Comparison of ENCODE assay signal across 9 mouse cellular contexts in the genomic region with DNA sequence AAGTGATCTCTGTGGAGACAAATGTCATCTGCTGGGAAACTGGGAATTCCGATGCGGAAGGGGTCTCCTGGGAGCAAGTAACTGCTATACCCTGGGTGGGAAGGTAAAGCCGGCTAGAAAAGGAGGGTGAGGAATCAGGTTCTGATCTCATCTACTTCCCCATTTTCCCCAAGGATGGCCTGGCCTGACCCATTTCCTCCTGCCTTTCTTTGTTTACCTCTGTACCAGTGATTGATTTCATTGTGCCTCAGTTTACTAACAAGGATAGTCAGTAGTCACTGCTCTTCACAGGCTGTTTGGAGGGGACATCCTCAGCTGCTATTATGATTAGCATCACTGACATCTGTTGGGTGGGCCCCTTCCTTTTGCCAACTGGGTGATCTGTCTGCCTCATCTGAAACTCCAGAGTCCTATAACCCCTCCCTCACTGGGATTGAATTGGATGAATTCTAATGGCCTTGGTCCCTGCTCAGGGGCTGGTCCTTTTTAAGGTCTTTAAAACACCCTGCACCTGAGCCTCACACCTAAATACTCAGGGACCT. TPM values are rescaled to one million over a fixed set of nuclear protein-coding genes. Genes with fewer than 3 reads are reported as not detected.
DNase-seq lines count a peak whose midpoint lies in the region; ATAC-seq and TF ChIP-seq lines count a peak whose summit lies in the region.
"Had no signal": no experiment of that assay in that cellular context is flagged by ENCODE, and none has a peak within 500 bp of the region (broad histone marks: within the 10 kb centered on the region; RNA-seq: fewer than 3 reads in every experiment).

No protein-coding gene starts in this region.

- peak overlapping the region; percentile 100 for H3K4me2 ChIP-seq in hindbrain, embryonic 15.5 days
- peak overlapping the region; percentile 94 for H3K4me2 ChIP-seq in lung, embryonic 16.5 days (ENCODE audit: low read depth, low read length)

- H3K4me3 ChIP-seq in bone marrow, adult 2 months (replicated peaks; ENCODE audit: control insufficient read depth, low read depth, low read length), result peak overlapping the region; percentile 12
- no peak overlapping the region for H3K4me3 ChIP-seq in hindbrain, embryonic 15.5 days
- H3K4me3 ChIP-seq in lung, embryonic 16.5 days (ENCODE audit: low read length), result peak overlapping the region; percentile 71

- H3K9ac ChIP-seq in hindbrain, embryonic 15.5 days, result no peak overlapping the region
- peak overlapping the region; percentile 90 for H3K9ac ChIP-seq in lung, embryonic 16.5 days (ENCODE audit: low read length)

- no peak overlapping the region for H3K27ac ChIP-seq in bone marrow, adult 2 months (ENCODE audit: control insufficient read depth, insufficient read depth, low read depth, low read length, poor library complexity)
- 0 out of 2 replicates have a peak overlapping the region, but pooled peaks have one; percentile 13 for H3K27ac ChIP-seq in hindbrain, embryonic 15.5 days (replicated peaks)
- H3K27ac ChIP-seq in lung, embryonic 16.5 days (ENCODE audit: low read length), result peak overlapping the region; percentile 86

- TF ChIP-seq POLR2A in bone marrow, adult 2 months (IDR thresholded peaks at IDR 0.05; ENCODE audit: borderline replicate concordance, control insufficient read depth, low read depth, low read length), result no peak

- 0 out of 2 replicates have a peak, but pooled peaks cover 3% of the 10 kb centered on the region for H3K27me3 ChIP-seq in hindbrain, embryonic 15.5 days
- no peaks in the 10 kb centered on the region; the same call in 1 of the 2 replicates for H3K27me3 ChIP-seq in lung, embryonic 16.5 days (ENCODE audit: control insufficient read depth, insufficient read depth, low read depth, low read length)

- H3K36me3 ChIP-seq in hindbrain, embryonic 15.5 days, result no peaks in the 10 kb centered on the region
- H3K36me3 ChIP-seq in lung, embryonic 16.5 days (ENCODE audit: control insufficient read depth, insufficient read depth, low read length), result no peaks in the 10 kb centered on the region; the same call in 1 of the 2 replicates

- H3K4me1 ChIP-seq in bone marrow, adult 2 months (ENCODE audit: control insufficient read depth, insufficient read depth, low read length), result peaks cover 4% of the 10 kb centered on the region
- H3K4me1 ChIP-seq in hindbrain, embryonic 15.5 days (replicated peaks), result peaks cover 34% of the 10 kb centered on the region
- peaks cover 43% of the 10 kb centered on the region for H3K4me1 ChIP-seq in lung, embryonic 16.5 days (replicated peaks; ENCODE audit: control insufficient read depth, insufficient read depth, low read length)

- no peak for TF ChIP-seq CTCF in bone marrow, adult 2 months (IDR thresholded peaks at IDR 0.05; ENCODE audit: control insufficient read depth, insufficient read depth, low read length)

- DNase-seq in heart, adult 11 months, result peak; percentile 94
- no peak for DNase-seq in heart, adult 8-10 months (ENCODE audit: low spot score)
- no peak for DNase-seq in left cerebral cortex, postnatal 4 days
- no peak for DNase-seq in ovary, postnatal 14 days (ENCODE audit: low spot score)
- no peak for DNase-seq in thymus, postnatal 4 days

- intact Hi-C loops in left cerebral cortex, postnatal 4 days (cut with DNase I), result no loop called here

- H3K9me3 ChIP-seq in hindbrain, embryonic 15.5 days, result no peaks in the 10 kb centered on the region
- no peaks in the 10 kb centered on the region for H3K9me3 ChIP-seq in lung, embryonic 16.5 days (ENCODE audit: control insufficient read depth, low read length)

- 59% methylated on average over 3 of the region's 3 CpGs for WGBS in bone marrow, adult 2 months
- 43% methylated on average over 3 of the region's 3 CpGs for WGBS in hindbrain, embryonic 15.5 days
- WGBS in lung, embryonic 16.5 days, result 45% methylated on average over 3 of the region's 3 CpGs

- ATAC-seq in hindbrain, embryonic 15.5 days (ENCODE audit: low FRiP score, low read depth), result no peak
- ATAC-seq in lung, embryonic 16.5 days (ENCODE audit: low read depth), result no peak
- ATAC-seq: activated CD4-positive, CD25-positive, alpha-beta regulatory T cell, adult 4 months had no signal

RNA-seq across cellular contexts. Expression of a gene that starts 1.8 kb away (rescaled TPM):
- 10 to 100 TPM; 12.2 to 18.8 (median 17.0) TPM for total RNA-seq in heart, adult 8-10 months (2022)
- polyA plus RNA-seq in bone marrow, adult 2 months (2011; ENCODE audit: insufficient read depth, insufficient read length, low replicate concordance, missing spikeins), result 35.3 and 102 TPM in 2 replicates
- polyA plus RNA-seq in hindbrain, embryonic 15.5 days (2015; fragmentation: Nextera tagmentation; extraction: Ambion mirVana), result 2.8 and 3.3 TPM in 2 replicates
- polyA plus RNA-seq in lung, embryonic 16.5 days (2015; fragmentation: Nextera tagmentation; extraction: Ambion mirVana), result 16.4 and 16.7 TPM in 2 replicates
- 1 to 10 TPM; 4.0 to 4.5 TPM for total RNA-seq in left cerebral cortex, postnatal 4 days (2021)
